Mouse (Mus musculus) T-helper 17 cell (primary cell): ENCODE results near the gene Atp5g2.

Experiments
- in situ Hi-C, 2 experiments: fragments of 300-600 bp; cut with MboI, MseI; formaldehyde crosslinking; loops; 1 replicate in 1 of 2; 2 replicates in 1 of 2; pipeline ENCODE4 v1.15.1; 2025; ENCODE audit warnings: high pct_unique_total_duplicates in 2 of 2

Gene Atp5g2

GRCm38 (mm10) chr15:102672215-102673071, at the start of gene Atp5g2:
Atp5g2 (minus strand) TSS chr15:102672352.
- in situ Hi-C loops = no loop called here

GRCm38 (mm10) chr15:102721016-102721898, 49.1 kb upstream of the Atp5g2 start:
- in situ Hi-C loops = no loop called here

- in situ Hi-C loops = no loop called here
Observed at GRCm38 (mm10) chr15:102716132-102716531, 44.0 kb upstream of the Atp5g2 start.

- in situ Hi-C loops = no loop called here
Observed at GRCm38 (mm10) chr15:102707736-102708269, 35.7 kb upstream of the Atp5g2 start.

GRCm38 (mm10) chr15:102705923-102706503, 33.9 kb upstream of the Atp5g2 start:
- in situ Hi-C loops = no loop called here

GRCm38 (mm10) chr15:102705226-102705894, 33.2 kb upstream of the Atp5g2 start:
- in situ Hi-C loops = no loop called here

- in situ Hi-C loops = loop anchor here in 1 of 2 experiments (5.0 kb wide), 1 partner anchor 37 kb away; no protein-coding TSS in a partner anchor
Observed at GRCm38 (mm10) chr15:102704806-102705205, 32.7 kb upstream of the Atp5g2 start.

GRCm38 (mm10) chr15:102702972-102703371, 30.8 kb upstream of the Atp5g2 start:
- in situ Hi-C loops = loop anchor here in 1 of 2 experiments (5.0 kb wide), 1 partner anchor 39 kb away; no protein-coding TSS in a partner anchor

- in situ Hi-C loops = no loop called here
Observed at GRCm38 (mm10) chr15:102698193-102698592, 26.0 kb upstream of the Atp5g2 start.

GRCm38 (mm10) chr15:102696899-102697298, 24.7 kb upstream of the Atp5g2 start:
- in situ Hi-C loops = no loop called here

- in situ Hi-C loops = no loop called here
Observed at GRCm38 (mm10) chr15:102693600-102693999, 21.4 kb upstream of the Atp5g2 start.

GRCm38 (mm10) chr15:102692991-102693411, 20.8 kb upstream of the Atp5g2 start:
- in situ Hi-C loops = no loop called here

GRCm38 (mm10) chr15:102692321-102692804, 20.2 kb upstream of the Atp5g2 start:
- in situ Hi-C loops = no loop called here

GRCm38 (mm10) chr15:102685791-102686190, 13.6 kb upstream of the Atp5g2 start:
- in situ Hi-C loops = no loop called here

- in situ Hi-C loops = loop anchor here in 1 of 2 experiments (5.0 kb wide), 1 partner anchor 59 kb away; no protein-coding TSS in a partner anchor
Observed at GRCm38 (mm10) chr15:102683670-102684069, 11.5 kb upstream of the Atp5g2 start.

- in situ Hi-C loops = no loop called here
Observed at GRCm38 (mm10) chr15:102676345-102676744, 4.2 kb upstream of the Atp5g2 start.

- in situ Hi-C loops = no loop called here
Observed at GRCm38 (mm10) chr15:102673548-102673947, 1.4 kb upstream of the Atp5g2 start.

- in situ Hi-C loops = no loop called here
Observed at GRCm38 (mm10) chr15:102671721-102672214, 384 bp downstream of the Atp5g2 start.

GRCm38 (mm10) chr15:102670767-102671575, 1.2 kb downstream of the Atp5g2 start:
- in situ Hi-C loops = no loop called here

- in situ Hi-C loops = no loop called here
Observed at GRCm38 (mm10) chr15:102670281-102670680, 1.9 kb downstream of the Atp5g2 start.
